Comparison of ENCODE assay signal across 9 mouse cellular contexts in genomic region chr3:66219655-66220191, GRCm38 (mm10). TPM values are rescaled to one million over a fixed set of nuclear protein-coding genes. Genes with fewer than 3 reads are reported as not detected.
A peak's percentile ranks its signal among the peaks of the same experiment; 100 is the strongest.
DNase-seq lines count a peak whose midpoint lies in the region; ATAC-seq lines count a peak whose summit lies in the region.
"Had no signal": no experiment of that assay in that cellular context is flagged by ENCODE, and none has a peak within 500 bp of the region (broad histone marks: within the 10 kb centered on the region; RNA-seq: fewer than 3 reads in every experiment).

Gene Ptx3 (plus strand): TSS chr3:66219910.

- peaks cover 5% of the 10 kb centered on the region for H3K27me3 ChIP-seq in heart, embryonic 11.5 days (ENCODE audit: control insufficient read depth, insufficient read depth, low read length)
- H3K27me3 ChIP-seq in liver, embryonic 11.5 days (replicated peaks; ENCODE audit: control insufficient read depth, insufficient read depth, low read length): peaks cover 26% of the 10 kb centered on the region
- H3K27me3 ChIP-seq in stomach, embryonic 15.5 days (replicated peaks): peaks cover 8% of the 10 kb centered on the region

- H3K9ac ChIP-seq in heart, embryonic 11.5 days (ENCODE audit: low read depth, low read length): peak within 1 kb of the TSS; percentile 75
- 0 out of 2 replicates have a peak within 1 kb of the TSS, but pooled peaks have one; percentile 3 for H3K9ac ChIP-seq in liver, embryonic 11.5 days (ENCODE audit: low read depth, low read length)
- peak within 1 kb of the TSS; percentile 41 for H3K9ac ChIP-seq in stomach, embryonic 15.5 days

- no peaks in the 10 kb centered on the region for H3K4me1 ChIP-seq in heart, embryonic 11.5 days (ENCODE audit: control insufficient read depth, insufficient read depth, low read length)
- H3K4me1 ChIP-seq in liver, embryonic 11.5 days (replicated peaks; ENCODE audit: control insufficient read depth, insufficient read depth, low read length): no peaks in the 10 kb centered on the region
- peaks cover 8% of the 10 kb centered on the region; the same call in 1 of the 2 replicates for H3K4me1 ChIP-seq in stomach, embryonic 15.5 days

- 6% methylated on average over 20 of the region's 20 CpGs for WGBS in heart, embryonic 11.5 days (ENCODE audit: insufficient replicate concordance)
- WGBS in liver, embryonic 11.5 days: 5% methylated on average over 20 of the region's 20 CpGs
- 9% methylated on average over 20 of the region's 20 CpGs for WGBS in stomach, embryonic 15.5 days

- H3K36me3 ChIP-seq in heart, embryonic 11.5 days (ENCODE audit: control insufficient read depth, insufficient read depth, low read length): no peaks in the 10 kb centered on the region
- no peaks in the 10 kb centered on the region for H3K36me3 ChIP-seq in liver, embryonic 11.5 days (ENCODE audit: control insufficient read depth, insufficient read depth, low read length)
- H3K36me3 ChIP-seq in stomach, embryonic 15.5 days: no peaks in the 10 kb centered on the region
- H3K36me3 ChIP-seq: G1E had no signal

- no peak for ATAC-seq in heart, embryonic 11.5 days (replicated peaks; ENCODE audit: insufficient number of reproducible peaks, low FRiP score, low TSS enrichment)
- ATAC-seq in granulocyte monocyte progenitor cell, adult 5-6 weeks (replicated peaks; ENCODE audit: poor library complexity, severe bottlenecking): peak; percentile 46; the same call in 1 of the 2 replicates
- no peak for ATAC-seq in liver, embryonic 11.5 days (replicated peaks; ENCODE audit: low FRiP score)
- ATAC-seq in stomach, embryonic 15.5 days (ENCODE audit: insufficient read depth, low FRiP score, low read depth): no peak

- H3K9me3 ChIP-seq in heart, embryonic 11.5 days (replicated peaks; ENCODE audit: control insufficient read depth, low read length): no peaks in the 10 kb centered on the region
- no peaks in the 10 kb centered on the region for H3K9me3 ChIP-seq in liver, embryonic 11.5 days (ENCODE audit: control insufficient read depth, low read length)
- H3K9me3 ChIP-seq in stomach, embryonic 15.5 days: no peaks in the 10 kb centered on the region
- H3K9me3 ChIP-seq: G1E had no signal

- H3K4me3 ChIP-seq in heart, embryonic 11.5 days (ENCODE audit: low read depth, low read length): peak within 1 kb of the TSS; percentile 65
- H3K4me3 ChIP-seq in liver, embryonic 11.5 days (ENCODE audit: low read depth, low read length): peak within 1 kb of the TSS; percentile 42
- peak within 1 kb of the TSS; percentile 54 for H3K4me3 ChIP-seq in stomach, embryonic 15.5 days (replicated peaks)

- H3K4me2 ChIP-seq in heart, embryonic 11.5 days: peak within 1 kb of the TSS; percentile 98
- H3K4me2 ChIP-seq in liver, embryonic 11.5 days: peak within 1 kb of the TSS; percentile 64
- H3K4me2 ChIP-seq in stomach, embryonic 15.5 days: peak within 1 kb of the TSS; percentile 99

- DNase-seq in heart, adult 9 months (ENCODE audit: low spot score in 2 of 2): no peak
- peak; percentile 13 for DNase-seq in ZHBTc4 (ENCODE audit: low read depth, low spot score)
- peak; percentile 35 for DNase-seq in liver, embryonic 11.5 days (ENCODE audit: low spot score)
- no peak for DNase-seq in spleen, postnatal 14 days (ENCODE audit: low spot score in 2 of 2)
- no peak for DNase-seq in layer of hippocampus, adult 9-10 months (ENCODE audit: low spot score)

- peak within 1 kb of the TSS; percentile 66 for H3K27ac ChIP-seq in heart, embryonic 11.5 days (ENCODE audit: low read depth, low read length)
- H3K27ac ChIP-seq in liver, embryonic 11.5 days (ENCODE audit: low read depth, low read length): no peak within 1 kb of the TSS
- H3K27ac ChIP-seq in stomach, embryonic 15.5 days: no peak within 1 kb of the TSS; the same call in 1 of the 2 replicates

RNA-seq across cellular contexts. Expression of gene Ptx3, which starts in this region (rescaled TPM):
- polyA plus RNA-seq in heart, embryonic 11.5 days (2014; fragmentation: Nextera tagmentation; extraction: Ambion mirVana): 5.5 and 6.7 TPM in 2 replicates
- total RNA-seq in granulocyte monocyte progenitor cell, adult 5-6 weeks (2014; fragmentation: Nextera tagmentation): not detected in 2 replicates
- 0.39 TPM in 1 of 2 replicates, not detected in the other for total RNA-seq in granulocyte monocyte progenitor cell, adult 5-6 weeks (2017)
- polyA plus RNA-seq in liver, embryonic 11.5 days (2014; fragmentation: Nextera tagmentation; extraction: Ambion mirVana): 1.6 and 1.8 TPM in 2 replicates
- polyA plus RNA-seq in stomach, embryonic 15.5 days (2015; fragmentation: Nextera tagmentation; extraction: Ambion mirVana): 4.8 and 4.9 TPM in 2 replicates
- polyA plus RNA-seq: G1E had no signal

Comparison
In these comparisons a context has a peak if more than half of its experiments do, and no peak if none do; other contexts are left out.
1. Peak in ATAC-seq in granulocyte monocyte progenitor cell, adult 5-6 weeks; RNA of the gene not detected or under 1 TPM.
2. H3K9ac ChIP-seq: peak in every context shown above with its lines; median percentile 75 in heart, embryonic 11.5 days; 41 in stomach, embryonic 15.5 days; 3 in liver, embryonic 11.5 days.
3. DNase-seq: peak in ZHBTc4 (single experiment) and liver, embryonic 11.5 days (single experiment); none in heart, adult 9 months (0 of 2), spleen, postnatal 14 days (0 of 2) and layer of hippocampus, adult 9-10 months (single experiment).
4. Peak in every context shown above with its lines, with median percentiles within 50 percentile points of each other: H3K4me2 ChIP-seq and H3K4me3 ChIP-seq.